Mouse (Mus musculus) thymus, postnatal 14 days (tissue): ENCODE results near the gene Strada.
"Not testable (repeated sequence)": the region's sequence is repeated elsewhere in the genome, so short reads cannot be mapped to it uniquely, and the experiment has no call there.

ENCODE experiments used
- DNase-seq: peaks from one replicate; pipeline ENCODE4 v3.0.0; 2021

Strada gene

DNA sequence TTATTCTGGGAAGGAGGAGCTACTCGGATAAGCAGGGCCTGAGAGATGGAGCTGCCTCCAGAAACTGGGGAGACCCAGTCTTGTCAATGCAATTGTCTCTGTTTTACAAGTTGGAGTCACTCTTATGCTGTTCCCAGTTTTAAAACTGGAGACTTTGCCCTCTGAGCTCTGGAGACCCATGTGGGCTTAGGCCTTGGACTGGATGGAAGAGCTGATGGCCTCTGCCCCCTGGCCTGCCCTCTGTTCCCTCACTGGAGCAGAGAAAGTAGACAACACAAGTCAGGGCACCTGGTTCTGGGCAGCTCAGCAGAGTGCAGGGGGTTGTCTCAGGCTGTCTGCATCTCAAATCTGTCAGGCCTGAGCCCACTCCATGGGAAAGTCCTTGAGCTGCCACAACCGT, 47.2 kb downstream of the Strada start:
- DNase-seq: no peak

DNA sequence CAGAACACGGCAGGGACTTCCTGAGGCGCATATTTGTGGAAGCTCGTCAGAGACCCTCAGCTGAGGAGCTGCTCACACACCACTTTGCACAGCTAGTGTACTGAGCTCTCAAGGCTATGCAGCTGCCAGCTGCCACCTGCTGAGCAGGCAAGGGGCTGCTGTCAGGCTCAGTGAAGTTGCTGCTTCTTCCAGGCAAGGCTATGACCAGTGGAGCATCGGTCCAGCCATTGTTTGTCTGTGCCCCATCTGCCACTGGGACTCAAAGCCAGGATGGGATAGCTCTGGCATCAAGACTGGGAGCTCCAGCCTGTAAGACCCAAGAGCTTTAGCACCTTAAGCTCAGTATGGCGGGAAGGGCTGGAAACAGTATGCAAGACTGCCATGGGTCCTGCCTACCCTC, 47.9 kb downstream of the Strada start:
- DNase-seq: no peak

DNA sequence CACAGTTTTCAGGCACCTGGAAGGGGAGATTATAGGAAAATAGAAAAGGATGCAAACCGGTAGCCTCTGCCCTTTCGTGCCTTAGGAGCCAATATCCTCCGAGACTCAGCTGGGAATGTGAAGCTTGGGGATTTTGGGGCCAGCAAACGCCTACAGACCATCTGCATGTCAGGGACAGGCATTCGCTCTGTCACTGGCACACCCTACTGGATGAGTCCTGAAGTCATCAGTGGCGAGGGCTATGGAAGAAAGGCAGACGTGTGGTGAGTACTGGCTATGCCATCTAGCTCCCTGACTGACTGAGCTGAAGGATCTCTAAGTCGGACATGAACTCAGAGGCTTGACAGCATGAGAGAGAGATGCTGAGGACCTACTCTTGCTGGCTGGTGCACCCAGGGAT, 49.8 kb downstream of the Strada start:
- DNase-seq: no peak

DNA sequence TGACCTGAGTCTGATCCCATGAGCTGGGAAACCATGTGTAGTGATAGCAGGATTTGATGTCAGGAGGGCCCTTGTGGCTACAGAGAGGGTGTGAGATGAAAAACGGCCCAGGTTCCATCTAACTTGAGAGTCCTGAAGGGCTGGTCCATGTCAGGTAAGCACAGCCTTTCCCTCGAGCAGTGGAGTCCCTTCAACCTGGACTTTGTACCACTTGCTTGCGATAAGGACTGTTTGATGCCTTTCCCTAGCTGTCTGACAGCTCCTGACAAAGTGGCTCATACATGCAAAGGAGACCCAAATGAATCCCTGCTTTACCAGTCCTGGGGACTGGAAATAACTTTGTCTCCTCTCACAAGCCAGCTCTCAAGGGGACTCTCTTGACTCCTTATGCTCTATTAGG, 50.7 kb downstream of the Strada start:
- no peak for DNase-seq

DNA sequence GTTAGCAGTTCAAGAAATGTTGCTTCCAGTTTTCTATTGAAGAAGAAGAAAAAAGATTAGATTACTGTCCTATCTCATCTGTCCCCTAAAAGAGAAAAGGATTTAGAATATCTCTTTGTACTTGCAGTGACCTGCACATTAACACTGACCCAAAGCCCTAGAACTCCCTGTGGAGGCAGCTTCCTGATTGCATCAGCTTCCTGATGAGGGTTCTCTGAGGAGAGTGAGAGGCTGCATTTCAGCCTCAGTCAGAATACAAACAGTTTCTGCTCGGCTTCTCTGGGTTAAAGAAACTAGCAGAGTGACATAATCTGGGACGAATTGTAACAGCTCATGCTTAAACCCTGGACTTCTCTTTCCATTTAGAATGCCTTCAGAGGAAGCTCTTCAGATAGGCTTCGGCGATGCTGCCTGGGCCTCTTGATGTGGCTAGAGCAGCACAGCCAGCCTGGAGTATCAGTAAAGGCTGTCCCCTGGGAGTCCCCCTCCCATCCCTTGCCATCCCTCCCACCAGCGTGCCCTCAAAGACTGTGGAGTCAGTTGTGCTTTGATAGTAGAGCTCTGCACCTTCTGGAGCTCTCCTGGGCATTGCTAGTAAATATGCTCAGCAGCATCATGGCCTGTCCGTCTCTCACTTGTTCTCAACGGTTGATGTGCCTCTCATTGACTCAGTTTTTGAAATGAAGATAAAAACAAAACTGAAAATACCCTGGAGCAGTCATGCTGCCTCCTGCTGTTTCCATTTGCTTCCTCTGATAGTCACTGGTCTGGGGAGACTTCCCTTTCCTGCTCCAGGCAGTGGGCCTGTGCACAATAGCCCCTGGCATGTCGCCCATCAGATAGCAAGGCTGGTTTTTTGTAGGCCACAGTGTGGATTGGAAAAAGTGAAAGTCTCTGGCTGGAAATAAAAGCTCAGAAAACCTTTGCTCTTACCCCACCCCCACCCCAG, 67.1 kb downstream of the Strada start:
- DNase-seq: no peak

DNA sequence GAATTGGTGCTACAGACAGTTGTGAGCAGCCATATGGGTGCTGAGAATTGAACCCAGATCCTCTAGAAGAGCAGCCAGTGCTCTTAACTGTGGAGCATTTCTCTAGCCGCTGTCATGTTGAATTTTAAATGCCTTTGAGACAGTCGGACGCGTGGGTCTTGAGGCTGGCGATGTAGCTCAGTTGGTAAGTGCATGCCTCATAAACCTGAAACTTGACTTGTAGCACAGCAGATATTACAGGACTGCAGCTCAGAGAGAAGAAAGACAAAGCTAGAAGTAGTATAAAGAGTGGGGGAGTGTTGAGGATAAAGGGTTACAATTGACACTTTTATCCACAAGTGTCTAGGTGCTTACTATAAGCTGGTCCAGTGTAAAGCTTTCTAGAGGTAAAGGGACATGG, 69.5 kb downstream of the Strada start:
- DNase-seq: no peak

DNA sequence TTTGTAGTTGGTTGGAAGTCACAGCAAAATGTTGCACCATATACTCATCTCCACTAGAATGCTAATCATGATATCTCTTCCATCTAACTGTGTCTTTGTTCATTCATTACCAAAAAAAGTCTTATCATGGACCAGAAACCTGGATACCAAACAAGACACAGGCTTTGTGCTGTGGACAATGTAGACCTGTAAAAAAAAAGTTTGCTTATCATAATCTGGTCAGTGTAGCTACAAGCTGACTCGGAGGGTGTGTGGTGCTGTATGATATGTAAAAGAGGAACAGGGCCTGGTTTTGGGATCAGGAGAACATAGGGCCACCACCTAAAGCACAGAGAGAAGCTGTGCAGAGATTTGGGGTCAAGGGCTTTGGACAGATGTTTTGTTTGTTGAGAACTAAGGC, 72.5 kb downstream of the Strada start:
- DNase-seq: no peak

DNA sequence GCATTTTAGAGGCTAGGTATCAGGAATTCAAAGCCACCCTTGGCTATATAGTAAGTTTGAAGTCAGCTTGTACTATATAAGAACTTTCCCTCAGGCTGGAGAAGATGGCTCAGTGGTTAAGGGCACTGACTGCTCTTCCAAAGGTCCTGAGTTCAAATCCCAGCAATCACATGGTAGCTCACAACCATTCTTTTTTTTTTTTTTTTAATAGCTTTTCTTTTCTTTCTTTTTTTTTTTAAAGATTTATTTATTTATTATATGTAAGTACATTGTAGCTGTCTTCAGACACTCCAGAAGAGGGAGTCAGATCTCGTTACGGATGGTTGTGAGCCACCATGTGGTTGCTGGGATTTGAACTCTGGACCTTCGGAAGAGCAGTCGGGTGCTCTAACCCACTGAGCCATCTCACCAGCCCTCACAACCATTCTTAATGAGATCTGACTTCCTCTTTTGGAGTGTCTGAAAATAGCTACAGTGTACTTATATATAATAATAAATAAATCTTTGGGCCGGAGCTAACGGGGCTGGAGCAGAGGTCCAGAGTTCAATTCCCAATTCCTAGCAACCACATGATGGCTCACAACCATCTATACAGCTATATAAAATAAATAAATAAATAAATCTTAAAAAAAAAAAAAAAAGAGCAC, 75.1 kb downstream of the Strada start:
- not testable (repeated sequence) for DNase-seq

DNA sequence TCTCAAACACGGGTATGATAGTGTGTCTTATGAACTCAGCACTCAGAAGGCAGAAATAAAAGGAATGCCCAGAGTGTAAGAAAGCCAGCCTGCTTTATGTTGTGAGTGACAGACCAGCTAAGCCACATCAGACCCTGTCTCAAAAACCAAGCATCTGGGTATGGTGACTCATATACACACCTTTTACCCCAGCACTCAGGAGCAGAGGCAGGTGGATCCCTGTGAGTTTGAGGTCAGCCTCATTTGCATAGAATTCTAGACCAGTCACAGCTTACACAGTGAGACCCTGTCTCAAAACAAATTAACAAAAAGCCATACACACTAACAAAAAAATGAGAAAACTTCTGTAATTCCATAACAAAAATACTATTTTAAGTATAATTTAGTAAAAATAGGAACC, 76.1 kb downstream of the Strada start:
- DNase-seq: no peak

DNA sequence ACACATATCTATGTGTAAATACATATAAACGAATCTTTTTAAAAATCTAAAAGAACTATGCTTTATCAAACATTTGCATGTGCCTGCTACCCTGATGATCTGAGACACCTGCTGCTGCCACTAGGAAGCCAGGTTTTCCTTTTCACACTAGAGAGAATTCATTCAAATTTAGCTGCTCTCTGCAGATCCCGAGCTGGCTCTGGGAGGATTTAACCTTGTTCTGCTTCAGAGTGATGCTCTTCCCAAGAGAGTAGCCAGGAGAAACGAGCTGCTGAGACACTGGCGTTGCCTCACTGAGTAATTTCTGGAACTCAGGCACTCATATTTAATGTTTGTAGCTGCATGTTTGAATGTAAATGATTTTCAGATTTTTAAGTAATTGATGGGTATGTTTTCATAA, 77.2 kb downstream of the Strada start:
- DNase-seq: no peak

DNA sequence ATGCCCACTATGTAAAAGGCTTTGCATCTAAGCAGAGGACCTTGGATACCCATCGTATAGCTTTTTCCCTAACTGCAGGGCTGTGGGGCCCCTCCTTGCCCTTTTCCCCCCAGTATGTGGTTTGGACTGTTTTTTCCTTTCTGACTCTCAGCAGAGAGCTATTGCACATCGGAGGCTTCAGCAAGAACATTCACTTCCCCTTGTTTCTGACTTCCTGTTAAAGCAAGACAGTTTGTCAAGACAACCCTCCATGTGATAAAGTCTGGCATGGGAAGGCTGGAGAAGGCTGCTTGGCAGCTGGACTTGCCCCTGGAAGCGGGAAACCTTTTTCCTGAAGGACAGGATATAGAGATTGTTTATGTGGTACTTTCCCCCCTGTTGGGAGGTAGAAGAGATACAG, 79.2 kb downstream of the Strada start:
- DNase-seq: peak; percentile 51

DNA sequence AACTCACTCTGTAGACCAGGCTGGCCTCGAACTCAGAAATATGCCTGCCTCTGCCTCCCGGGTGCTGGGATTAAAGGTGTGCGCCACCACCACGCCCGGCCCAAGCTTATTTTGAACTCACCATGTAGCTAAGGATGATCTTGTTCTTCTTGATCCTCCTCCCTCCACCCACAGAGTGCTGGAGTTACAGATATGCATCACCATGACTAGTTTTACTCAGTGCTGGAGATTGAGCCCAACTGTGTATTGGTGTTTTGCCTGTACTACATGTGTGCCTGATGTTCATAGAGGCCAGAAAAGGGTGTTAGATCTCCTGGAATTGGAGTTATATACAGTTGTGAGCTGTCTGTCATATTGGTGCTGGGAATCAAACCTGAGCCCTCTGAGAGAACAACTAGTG, 79.7 kb downstream of the Strada start:
- no peak for DNase-seq
